Mouse (Mus musculus): ENCODE results near the gene G6pc3. TPM values are rescaled to one million over a fixed set of nuclear protein-coding genes. Genes with fewer than 3 reads are reported as not detected.
"Not testable (repeated sequence)": the region's sequence is repeated elsewhere in the genome, so short reads cannot be mapped to it uniquely, and the experiment has no call there.

Gene G6pc3
- 73.3 and 80.1 TPM in 2 replicates for polyA plus RNA-seq (2012; rRNA removed)

DNA sequence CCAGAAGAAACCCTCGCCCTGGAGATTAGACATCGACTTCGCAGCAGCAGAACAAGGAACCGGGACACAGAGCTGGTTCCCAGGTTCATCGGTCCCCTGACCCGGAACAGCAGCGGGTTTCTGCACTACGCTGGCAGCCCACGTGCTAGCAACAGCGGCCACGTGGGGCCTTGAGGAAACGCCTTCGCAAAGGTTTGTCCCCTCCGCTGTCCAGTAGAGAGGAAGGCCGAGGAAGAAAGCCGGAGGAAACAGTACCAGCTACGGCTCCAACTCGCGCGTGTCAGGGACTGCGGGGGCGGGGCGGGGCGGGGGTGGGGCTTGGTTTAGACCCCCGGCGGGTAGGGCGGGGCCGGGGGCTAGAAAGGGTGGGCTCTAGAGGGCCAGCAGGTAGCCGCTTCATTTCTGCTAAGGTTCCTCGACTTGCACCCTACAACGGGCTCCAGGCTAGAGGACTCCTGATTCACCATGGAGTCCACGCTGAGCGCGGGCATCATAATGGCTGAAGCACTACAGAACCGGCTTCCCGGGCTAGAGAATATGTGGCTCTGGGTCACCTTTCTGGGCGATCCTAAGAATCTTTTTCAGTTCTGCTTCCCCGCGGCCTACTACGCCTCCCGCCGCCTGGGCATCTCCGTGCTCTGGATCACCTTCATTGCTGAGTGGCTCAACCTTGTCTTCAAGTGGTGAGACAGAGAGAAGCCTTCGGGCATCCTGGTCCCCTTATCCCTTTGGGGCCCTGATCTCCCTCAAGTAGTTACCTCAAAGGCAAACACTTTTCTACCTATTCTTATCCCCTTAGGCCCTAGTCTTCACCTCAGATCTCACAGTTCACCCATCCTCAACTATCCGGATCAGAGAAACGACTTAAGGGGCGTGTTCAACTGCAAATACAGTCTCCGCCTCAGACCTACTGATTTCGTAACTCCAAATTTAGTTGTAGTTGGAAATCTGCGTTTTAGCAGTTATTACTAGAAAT is at the start of gene G6pc3:
TSS of gene G6pc3 (plus strand) at position 160 of the 976 bp plus-strand sequence.
- peak; percentile 80 for DNase-seq (ENCODE audit: low spot score)

GRCm38 (mm10) chr11:102140508-102140907 is 48.9 kb upstream of the G6pc3 start:
- no peak for DNase-seq (ENCODE audit: low spot score)

DNA sequence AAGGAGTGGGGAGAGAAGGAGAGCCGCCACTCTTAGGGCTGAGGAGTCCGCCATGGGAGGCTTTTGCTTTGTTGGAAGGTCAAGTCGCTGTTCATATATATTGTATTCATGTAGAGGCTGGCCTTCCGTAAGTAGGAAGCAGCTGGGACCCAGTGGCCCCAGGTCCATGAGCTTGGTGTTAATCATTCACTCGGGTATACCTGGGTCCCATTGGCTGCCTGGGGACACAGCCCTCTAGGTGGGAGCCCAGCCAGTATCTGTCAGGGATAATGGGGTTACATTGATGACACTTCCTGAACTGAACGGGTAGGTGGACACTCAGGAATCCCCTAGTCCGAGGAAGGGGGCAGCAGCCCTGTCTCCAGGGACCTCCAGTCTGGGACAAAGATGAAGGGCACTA is 47.1 kb upstream of the G6pc3 start:
- DNase-seq (ENCODE audit: low spot score): no peak

DNA sequence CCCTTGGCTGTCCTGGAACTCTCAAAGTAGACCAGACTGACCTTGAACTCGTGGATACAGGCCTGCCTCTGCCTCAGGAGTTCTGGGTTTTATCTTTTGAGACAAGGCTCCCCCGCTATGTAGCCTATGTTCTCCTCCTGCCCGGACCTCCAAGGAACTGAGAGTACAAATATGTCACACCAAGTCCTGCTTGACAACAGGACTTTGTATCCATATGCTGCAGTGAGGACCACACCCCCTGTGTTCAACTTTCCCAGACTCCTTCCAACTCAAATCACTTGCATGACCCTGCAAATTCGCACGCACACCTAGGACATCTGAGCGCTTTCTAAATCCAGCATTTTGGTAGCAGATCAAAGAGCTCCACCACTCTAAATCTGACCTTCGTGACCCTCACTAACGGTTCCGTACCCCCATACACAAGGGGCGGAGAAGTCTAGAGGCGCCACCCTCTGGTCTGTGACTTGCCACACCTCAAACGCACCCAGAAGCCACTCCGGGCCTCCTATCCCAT is 44.4 kb upstream of the G6pc3 start:
- DNase-seq (ENCODE audit: low spot score): no peak

DNA sequence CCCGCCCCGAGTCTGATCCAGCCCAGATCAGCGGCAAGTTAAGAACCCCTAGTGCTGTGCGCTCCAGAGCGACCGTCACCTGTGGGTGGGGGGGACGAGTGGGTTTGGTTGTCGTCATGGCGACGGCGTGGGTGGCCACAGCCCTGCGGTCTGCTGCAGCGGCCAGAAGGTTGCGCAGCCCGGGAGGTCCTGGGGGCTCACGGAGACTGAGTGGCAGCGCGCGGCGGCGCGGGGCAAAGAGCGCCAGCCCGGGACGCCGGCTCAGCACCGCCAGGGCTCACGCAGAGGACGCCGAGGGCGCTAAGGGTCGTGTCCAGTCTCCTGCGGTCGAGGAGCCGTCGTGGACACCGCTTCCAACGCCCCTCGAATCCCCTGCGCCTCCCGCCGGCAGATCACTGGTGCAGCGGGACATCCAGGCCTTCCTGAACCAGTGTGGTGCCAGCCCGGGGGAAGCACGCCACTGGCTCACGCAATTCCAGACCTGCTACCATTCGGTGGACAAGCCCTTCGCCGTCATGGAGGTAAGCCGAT is 43.9 kb upstream of the G6pc3 start, which contains the start of gene Nags:
TSS of gene Nags (plus strand) at position 43 of the 531 bp plus-strand sequence.
- DNase-seq (ENCODE audit: low spot score): no peak

DNA sequence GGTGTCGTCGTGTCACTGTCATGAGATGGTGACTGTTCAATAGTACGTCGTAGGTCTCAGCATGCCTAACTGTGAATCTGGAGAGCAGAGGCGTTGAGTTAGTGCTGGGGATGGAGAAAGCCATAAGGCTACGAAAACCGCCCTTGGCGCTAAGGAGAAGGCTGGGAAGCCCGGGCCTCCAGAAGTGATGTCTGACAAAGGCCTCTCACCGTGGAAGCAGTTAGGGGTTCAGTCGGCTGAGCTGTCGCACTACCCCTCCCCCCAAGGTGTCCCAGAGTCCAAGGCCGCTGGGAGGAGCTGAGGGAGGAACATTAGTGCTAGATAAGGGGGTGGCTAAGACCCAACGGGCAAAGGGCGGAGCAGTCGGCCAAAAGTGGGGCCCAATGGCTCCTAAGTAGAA is 43.4 kb upstream of the G6pc3 start:
- DNase-seq (ENCODE audit: low spot score): no peak

DNA sequence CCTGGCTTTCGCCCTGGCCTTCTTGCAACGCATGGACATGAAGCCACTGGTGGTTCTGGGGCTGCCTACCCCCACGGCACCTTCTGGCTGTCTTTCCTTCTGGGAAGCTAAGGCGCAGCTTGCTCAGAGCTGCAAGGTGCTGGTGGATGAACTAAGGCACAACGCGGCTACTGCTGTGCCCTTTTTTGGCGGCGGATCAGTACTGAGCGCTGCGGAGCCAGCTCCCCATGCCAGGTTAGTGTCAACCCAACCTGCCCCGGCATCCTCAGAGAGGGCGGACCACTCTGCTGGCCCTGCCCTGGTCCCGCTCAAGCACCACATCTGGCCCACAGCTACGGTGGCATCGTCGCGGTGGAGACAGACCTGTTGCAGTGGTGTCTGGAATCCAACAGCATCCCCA is 42.9 kb upstream of the G6pc3 start:
- DNase-seq (ENCODE audit: low spot score): no peak

- DNase-seq (ENCODE audit: low spot score): no peak
Observed at GRCm38 (mm10) chr11:102147213-102147989, 42.0 kb upstream of the G6pc3 start.

DNA sequence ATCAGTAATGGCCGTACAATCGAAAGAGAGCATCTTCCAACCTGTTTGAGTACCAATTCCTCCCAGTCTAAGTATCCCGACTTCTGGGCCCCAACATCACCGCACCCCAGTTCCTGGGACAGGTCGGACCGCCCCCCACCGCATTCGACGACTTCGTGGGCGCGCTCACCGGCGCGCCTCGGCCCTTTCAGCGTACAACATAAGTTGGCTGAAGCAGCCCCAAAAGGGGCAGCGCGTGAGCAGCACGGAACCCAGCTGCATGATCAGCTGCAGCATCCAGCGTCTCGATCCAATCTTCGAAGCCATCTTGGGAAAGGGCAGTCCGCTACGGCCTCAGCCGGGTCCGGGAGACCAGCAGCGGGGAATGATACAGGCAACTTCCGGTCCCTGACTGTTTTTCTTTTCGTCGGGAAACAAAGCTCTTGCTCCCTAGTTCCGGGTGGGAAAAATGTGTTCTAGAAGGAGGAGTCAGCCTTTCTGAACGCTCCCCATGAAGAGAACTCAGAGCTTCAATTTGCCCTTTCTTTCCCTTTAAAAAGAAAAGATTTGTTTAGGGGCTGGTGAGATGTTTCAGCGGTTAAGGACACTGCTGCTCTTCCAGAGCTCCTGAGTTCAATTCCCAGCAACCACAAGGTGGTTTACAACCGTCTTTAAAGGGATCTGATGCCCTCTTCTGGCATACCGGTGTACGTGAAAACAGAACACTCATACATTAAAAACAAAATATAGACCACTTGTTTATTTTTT is 33.2 kb upstream of the G6pc3 start, which contains the start of gene Tmem101:
TSS of gene Tmem101 (minus strand) at position 366 of the 747 bp plus-strand sequence.
- DNase-seq (ENCODE audit: low spot score): peak; percentile 64

- DNase-seq (ENCODE audit: low spot score): no peak
Observed at GRCm38 (mm10) chr11:102156786-102157089, 32.7 kb upstream of the G6pc3 start.

DNA sequence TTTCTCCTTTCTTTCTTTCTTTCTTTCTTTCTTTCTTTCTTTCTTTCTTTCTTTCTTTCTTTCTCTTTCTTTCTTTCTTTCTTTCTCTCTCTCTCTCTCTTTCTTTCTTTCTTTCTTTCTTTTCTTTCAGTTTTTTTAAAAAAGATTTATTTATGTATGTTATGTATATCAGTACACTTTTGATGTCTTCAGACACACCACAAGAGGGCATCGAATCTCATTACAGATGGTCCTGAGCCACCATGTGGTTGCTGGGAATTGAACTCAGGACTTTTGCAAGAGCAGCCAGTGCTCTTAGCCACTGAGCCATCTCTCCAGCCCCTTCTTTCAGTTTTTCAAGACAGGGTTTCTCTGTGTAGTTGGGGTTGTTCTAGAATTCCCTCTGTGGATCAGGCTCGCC is 31.4 kb upstream of the G6pc3 start:
- DNase-seq (ENCODE audit: low spot score): not testable (repeated sequence)

- DNase-seq (ENCODE audit: low spot score): no peak
Observed at GRCm38 (mm10) chr11:102159781-102160180, 29.6 kb upstream of the G6pc3 start.

DNA sequence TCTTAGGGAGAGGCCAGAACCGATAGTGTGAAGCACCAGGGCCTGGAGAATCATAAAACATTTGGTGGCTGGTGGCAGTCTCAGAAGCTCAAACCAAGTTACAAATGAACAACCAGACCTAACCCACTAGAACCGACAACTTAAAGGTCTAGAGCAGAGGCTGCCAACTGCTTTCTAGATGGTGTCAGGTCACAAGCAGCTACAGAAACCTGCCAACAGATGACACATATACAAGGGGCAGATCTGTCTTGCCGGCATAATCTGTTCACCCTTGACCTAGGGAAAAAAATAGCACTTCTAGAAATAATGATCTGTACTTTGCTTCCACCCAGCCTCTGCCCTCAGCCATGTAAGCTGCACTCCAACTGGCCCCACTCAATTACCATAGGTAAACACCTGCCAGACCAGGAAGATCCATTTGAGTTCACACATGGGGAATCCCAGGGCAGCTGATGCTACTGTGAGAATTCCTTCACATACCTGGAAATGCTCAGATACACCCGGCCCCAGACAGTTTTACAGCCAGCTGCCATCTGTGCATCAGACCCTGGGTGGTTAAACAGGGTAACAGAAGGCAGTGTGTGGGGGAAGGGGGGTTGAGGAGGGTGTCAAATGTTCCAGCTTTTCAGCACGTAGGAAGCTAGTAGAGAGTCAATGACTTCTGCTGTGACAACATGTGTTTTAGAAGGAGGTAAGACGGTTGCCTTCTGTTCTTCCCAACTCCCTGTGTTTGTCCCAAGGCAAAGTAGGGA is 23.3 kb upstream of the G6pc3 start:
- no peak for DNase-seq (ENCODE audit: low spot score)

GRCm38 (mm10) chr11:102167539-102167938 is 21.9 kb upstream of the G6pc3 start:
- DNase-seq (ENCODE audit: low spot score): no peak

GRCm38 (mm10) chr11:102168689-102169088 is 20.7 kb upstream of the G6pc3 start:
- DNase-seq (ENCODE audit: low spot score): no peak

GRCm38 (mm10) chr11:102179836-102180235 is 9.6 kb upstream of the G6pc3 start:
- no peak for DNase-seq (ENCODE audit: low spot score)

- DNase-seq (ENCODE audit: low spot score): no peak
Observed at GRCm38 (mm10) chr11:102184253-102184645, 5.2 kb upstream of the G6pc3 start.

DNA sequence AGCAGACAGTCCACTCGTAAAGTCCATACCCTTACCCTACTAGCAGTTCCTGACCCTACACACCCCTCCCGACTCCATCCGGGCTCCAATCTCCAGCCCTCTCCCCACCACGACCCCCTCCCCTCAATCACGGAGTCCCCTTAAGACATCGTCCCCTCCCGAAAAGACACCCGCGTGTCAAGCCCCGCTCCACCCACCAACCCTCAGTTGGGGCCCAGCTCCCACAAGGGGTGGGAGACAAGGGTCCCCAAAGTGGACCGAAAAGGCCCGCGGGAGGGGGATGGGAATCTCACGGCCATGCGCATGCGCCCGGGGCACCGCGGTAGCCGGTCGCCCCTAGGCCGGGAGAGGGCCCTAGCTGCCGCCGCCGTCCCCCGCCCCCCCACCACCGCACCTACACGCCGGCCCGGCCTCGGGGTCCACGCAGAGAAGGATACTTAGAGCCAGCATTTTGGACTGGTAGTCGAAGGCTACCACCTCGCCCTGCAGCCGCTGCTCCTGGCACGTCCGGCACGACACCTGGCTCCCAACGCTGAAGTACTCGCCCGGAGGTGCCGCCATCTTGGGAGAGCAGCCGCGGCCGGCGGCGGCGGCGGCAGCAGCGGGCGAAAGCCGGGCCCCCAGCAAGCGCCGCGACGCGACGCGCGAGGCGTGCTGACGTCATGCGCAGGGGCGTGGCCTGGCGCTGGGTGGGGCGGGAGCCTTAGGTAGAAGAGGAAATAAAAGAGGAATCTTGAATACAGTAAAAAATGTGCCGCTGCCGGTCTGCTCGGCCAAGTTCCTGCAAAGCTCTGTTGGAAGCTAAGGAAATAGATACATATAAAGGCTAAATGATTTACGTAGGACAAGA is 4.5 kb upstream of the G6pc3 start, which contains the start of gene Lsm12:
TSS of gene Lsm12 (minus strand) at position 651 of the 850 bp plus-strand sequence.
- DNase-seq (ENCODE audit: low spot score): peak; percentile 95

- DNase-seq (ENCODE audit: low spot score): no peak
Observed at GRCm38 (mm10) chr11:102185677-102186076, 3.7 kb upstream of the G6pc3 start.

GRCm38 (mm10) chr11:102186235-102186634 is 3.2 kb upstream of the G6pc3 start:
- no peak for DNase-seq (ENCODE audit: low spot score)

Data from urinary bladder, adult 2 months (tissue).